Mouse (Mus musculus) erythroblast, embryonic 14.5 days (primary cell): ENCODE results near the gene Higd1a. TPM values are rescaled to one million over a fixed set of nuclear protein-coding genes. Genes with fewer than 3 reads are reported as not detected.

Experiments
- H3K27me3 ChIP-seq: 2 replicates; pipeline ENCODE4 v1.6.1; 2012; ENCODE audit warnings: inconsistent platforms; ENCODE audit not compliant: control insufficient read depth
- H3K36me3 ChIP-seq: 2 replicates; pipeline ENCODE4 v1.6.1; 2012; ENCODE audit warnings: mild to moderate bottlenecking, inconsistent platforms; ENCODE audit not compliant: control insufficient read depth
- H3K4me1 ChIP-seq: 2 replicates; pipeline ENCODE4 v1.6.1; 2012; ENCODE audit warnings: inconsistent platforms; ENCODE audit not compliant: control insufficient read depth
- H3K4me3 ChIP-seq: replicated peaks from 2 replicates; pipeline ENCODE3; 2012; ENCODE audit warnings: moderate library complexity, mild to moderate bottlenecking, inconsistent platforms
- H3K9me3 ChIP-seq: 2 replicates; pipeline ENCODE4 v1.6.1; 2012; ENCODE audit warnings: low read length, inconsistent platforms, mixed read lengths; ENCODE audit not compliant: control insufficient read depth
- GATA1 ChIP-seq: IDR thresholded peaks from 2 replicates; pipeline ENCODE4 v1.6.1; 2012; ENCODE audit warnings: low read length, inconsistent platforms, mixed read lengths
- TAL1 ChIP-seq: IDR thresholded peaks from 3 replicates; pipeline ENCODE4 v1.6.1; 2012; ENCODE audit warnings: low read length, inconsistent platforms, mixed read lengths
- polyA plus RNA-seq: library from polyadenylated mRNA; stranded (reverse); fragments of >175 nt; gene quantifications from 2 replicates; pipeline ENCODE4 v1.2.3, GENCODE M21; 2012

The Higd1a gene
- polyA plus RNA-seq, 1 experiment = 3.7 TPM

- Histone ChIP-seq H3K27me3 (no peaks in the 10 kb centered on the region), H3K4me3 (no peak overlapping the region), H3K9me3 (no peaks in the 10 kb centered on the region), H3K4me1 (no peaks in the 10 kb centered on the region), H3K36me3 (no peaks in the 10 kb centered on the region)
- TF ChIP-seq TAL1 (no peak), GATA1 (no peak)
These were observed 38.9 kb downstream of the Higd1a start for GRCm38 (mm10) chr9:121819073-121819770.

DNA sequence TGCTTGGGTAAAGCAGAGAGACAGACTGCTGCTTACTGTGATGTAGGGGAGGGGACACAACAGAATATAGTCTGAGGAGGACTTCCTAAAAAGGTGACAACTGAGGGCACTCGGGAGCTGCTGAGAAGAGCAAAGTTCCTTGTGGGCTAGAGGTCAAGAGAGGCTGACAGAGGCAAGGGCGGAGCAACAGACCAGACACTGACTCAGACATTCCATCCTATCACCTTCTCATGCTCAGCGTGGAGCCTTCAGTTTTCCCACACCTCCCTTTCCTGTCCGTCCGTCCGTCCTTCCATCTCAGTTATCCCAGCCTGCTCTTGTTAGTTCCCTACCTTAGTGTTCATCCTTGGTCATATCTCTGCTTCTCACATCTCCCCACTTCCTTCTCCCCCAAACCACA lies 43.0 kb downstream of the Higd1a start:
- H3K36me3 ChIP-seq = no peaks in the 10 kb centered on the region
- TF ChIP-seq TAL1 = no peak
- no peak for TF ChIP-seq GATA1
- H3K9me3 ChIP-seq = no peaks in the 10 kb centered on the region
- H3K4me3 ChIP-seq = no peak overlapping the region
- no peaks in the 10 kb centered on the region for H3K27me3 ChIP-seq
- H3K4me1 ChIP-seq = no peaks in the 10 kb centered on the region

- TF ChIP-seq GATA1 (no peak), TAL1 (no peak)
- no peaks in the 10 kb centered on the region for H3K4me1 ChIP-seq
- H3K4me3 ChIP-seq = no peak overlapping the region
- no peaks in the 10 kb centered on the region for H3K27me3 ChIP-seq
- H3K9me3 ChIP-seq = no peaks in the 10 kb centered on the region
- H3K36me3 ChIP-seq = no peaks in the 10 kb centered on the region
These were observed 47.9 kb downstream of the Higd1a start for GRCm38 (mm10) chr9:121810081-121810821.

DNA sequence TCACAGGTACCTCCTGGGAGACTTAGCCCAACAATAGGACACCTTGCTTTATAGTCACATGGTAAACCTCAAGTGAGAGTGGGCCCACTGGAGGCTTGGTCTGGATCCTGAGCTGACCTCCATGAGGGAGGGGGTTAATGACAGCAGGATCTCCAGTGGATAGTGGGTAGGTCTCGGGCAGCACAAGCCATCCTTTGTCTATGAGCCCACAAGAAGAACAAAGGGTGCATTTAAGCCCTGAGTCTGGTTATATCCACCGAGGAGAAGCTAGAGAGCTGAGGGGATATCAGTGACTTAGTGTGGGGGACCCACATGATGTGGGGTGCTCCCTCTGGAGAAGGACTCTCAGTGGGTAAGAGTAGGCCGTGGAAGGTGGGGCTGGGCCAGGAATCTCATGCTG lies 49.7 kb downstream of the Higd1a start:
- Histone ChIP-seq H3K27me3 (no peaks in the 10 kb centered on the region), H3K4me1 (no peaks in the 10 kb centered on the region)
- TF ChIP-seq GATA1 (no peak), TAL1 (no peak)

GRCm38 (mm10) chr9:121807947-121808346 lies 50.2 kb downstream of the Higd1a start:
- Histone ChIP-seq H3K27me3 (no peaks in the 10 kb centered on the region), H3K9me3 (no peaks in the 10 kb centered on the region), H3K4me3 (no peak overlapping the region), H3K4me1 (no peaks in the 10 kb centered on the region), H3K36me3 (no peaks in the 10 kb centered on the region)
- TF ChIP-seq TAL1 = no peak
- TF ChIP-seq GATA1 = no peak

More for the DNA sequence above, 49.7 kb downstream of the Higd1a start:
- Histone ChIP-seq H3K36me3 (no peaks in the 10 kb centered on the region), H3K9me3 (no peaks in the 10 kb centered on the region), H3K4me3 (no peak overlapping the region)

GRCm38 (mm10) chr9:121807546-121807945 lies 50.6 kb downstream of the Higd1a start:
- no peaks in the 10 kb centered on the region for H3K36me3 ChIP-seq
- H3K9me3 ChIP-seq = no peaks in the 10 kb centered on the region
- TF ChIP-seq GATA1 (no peak), TAL1 (no peak)
- no peaks in the 10 kb centered on the region for H3K4me1 ChIP-seq
- H3K27me3 ChIP-seq = no peaks in the 10 kb centered on the region
- H3K4me3 ChIP-seq = no peak overlapping the region

DNA sequence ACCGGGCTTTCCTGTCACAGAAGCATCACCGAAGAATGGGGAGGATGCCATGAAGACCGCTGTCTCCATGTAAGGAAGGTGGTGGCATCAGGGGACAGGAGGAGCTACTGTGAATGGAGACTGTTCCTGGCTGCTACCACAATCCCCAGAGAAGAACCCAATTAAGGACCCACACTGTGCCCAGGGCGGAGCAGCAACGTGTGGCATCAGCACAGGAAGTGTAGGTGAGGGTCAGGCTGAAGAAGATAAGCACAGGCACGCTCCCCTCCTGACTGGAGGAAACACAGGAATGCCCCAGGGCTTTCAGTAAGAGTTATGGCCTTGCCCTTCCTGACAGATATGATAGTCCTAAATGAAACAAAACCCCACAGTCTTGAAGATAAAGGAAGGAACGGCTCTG lies 55.4 kb downstream of the Higd1a start:
- Histone ChIP-seq H3K4me1 (peaks cover 2% of the 10 kb centered on the region), H3K36me3 (no peaks in the 10 kb centered on the region), H3K27me3 (no peaks in the 10 kb centered on the region), H3K9me3 (no peaks in the 10 kb centered on the region), H3K4me3 (no peak overlapping the region)
- TF ChIP-seq GATA1 (no peak), TAL1 (no peak)

DNA sequence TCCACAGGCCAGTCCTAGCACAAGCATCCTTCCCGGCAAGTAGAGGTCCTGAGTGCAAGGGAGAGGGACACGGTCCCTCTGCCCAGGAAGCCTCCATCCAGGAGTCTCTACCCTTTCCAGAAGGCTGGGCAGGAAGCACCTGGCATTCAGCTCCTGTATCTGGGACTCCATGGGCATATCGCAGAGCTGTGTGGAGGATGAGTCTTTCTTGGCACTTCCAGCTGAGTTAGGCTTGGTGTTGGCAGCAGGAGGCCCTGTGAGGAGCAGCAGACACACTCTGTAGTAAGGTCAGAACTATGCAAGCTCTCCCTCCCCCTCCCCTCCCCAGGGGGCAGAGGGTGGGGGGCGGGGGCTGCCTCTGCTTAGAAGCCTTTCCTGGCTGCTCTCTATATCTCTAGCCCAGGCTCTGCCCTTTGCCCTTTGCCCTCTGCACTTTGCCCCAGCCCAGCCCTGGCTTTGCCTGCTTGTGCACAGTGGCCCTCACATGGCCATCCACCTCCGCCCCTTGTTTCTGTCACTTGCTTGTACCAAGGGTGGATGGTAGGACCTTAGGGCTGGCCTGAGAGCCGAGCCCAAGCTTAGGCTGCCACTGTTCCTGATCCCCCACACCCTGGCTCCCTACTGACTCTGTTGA lies 59.2 kb downstream of the Higd1a start:
- Histone ChIP-seq H3K9me3 (no peaks in the 10 kb centered on the region), H3K27me3 (no peaks in the 10 kb centered on the region), H3K4me1 (peaks cover 3% of the 10 kb centered on the region), H3K4me3 (no peak overlapping the region), H3K36me3 (no peaks in the 10 kb centered on the region)
- no peak for TF ChIP-seq GATA1
- TF ChIP-seq TAL1 = no peak

Other genes starting within 250 kb of the Higd1a start
- gene Lyzl4, start 216.3 kb downstream of the Higd1a start, polyA plus RNA-seq = not detected in 2 replicates
- gene Vipr1, start 215.6 kb downstream of the Higd1a start, polyA plus RNA-seq = not detected in 2 replicates
- gene Sec22c, start 152.9 kb downstream of the Higd1a start, polyA plus RNA-seq = 0.28 and 0.31 TPM in 2 replicates
- gene Ss18l2, start 148.0 kb downstream of the Higd1a start, polyA plus RNA-seq = 1.8 and 3.0 TPM in 2 replicates
- gene Nktr, start 139.2 kb downstream of the Higd1a start, polyA plus RNA-seq = 1.1 and 1.8 TPM in 2 replicates
- 0.03 and 0.04 TPM in 2 replicates for gene Zfp651, start 99.0 kb downstream of the Higd1a start, polyA plus RNA-seq
- gene Klhl40, start 80.8 kb downstream of the Higd1a start, polyA plus RNA-seq = not detected in 2 replicates
- gene Hhatl, start 65.9 kb downstream of the Higd1a start, polyA plus RNA-seq = not detected in 2 replicates
- not detected in 2 replicates for gene Ccdc13, start 18.9 kb downstream of the Higd1a start, polyA plus RNA-seq
- not detected in 2 replicates for gene Ackr2, start 40.0 kb upstream of the Higd1a start, polyA plus RNA-seq
- gene Cyp8b1, start 57.9 kb upstream of the Higd1a start, polyA plus RNA-seq = not detected in 2 replicates
- gene Fam198a, start 92.6 kb upstream of the Higd1a start, polyA plus RNA-seq = not detected in 2 replicates
- gene Pomgnt2, start 138.7 kb upstream of the Higd1a start, polyA plus RNA-seq = 0.04 TPM in 1 of 2 replicates, not detected in the other